Mouse (Mus musculus) bone marrow macrophage, adult 2 months (primary cell): ENCODE measurements around the gene Fam172a.

Experiments used
- CTCF ChIP-seq: IDR thresholded peaks from 2 replicates; pipeline ENCODE4 v1.5.1; 2012; ENCODE audit warnings: low read depth, mild to moderate bottlenecking, low read length, moderate library complexity
- POLR2A ChIP-seq: IDR thresholded peaks from 2 replicates; pipeline ENCODE4 v1.6.1; 2012; ENCODE audit warnings: mild to moderate bottlenecking, low read depth, low read length, borderline replicate concordance

- TF ChIP-seq CTCF (no peak), POLR2A (no peak)
Observed at GRCm38 (mm10) chr13:78198871-78199641, 497.2 kb downstream of the Fam172a start.
